Mouse (Mus musculus): ENCODE data around the gene Cfap43. TPM values are rescaled to one million over a fixed set of nuclear protein-coding genes. Genes with fewer than 3 reads are reported as not detected.
A peak's percentile ranks its signal among the peaks of the same experiment; 100 is the strongest.

Cfap43 gene
- polyA plus RNA-seq, 1 experiment, result not detected

DNA sequence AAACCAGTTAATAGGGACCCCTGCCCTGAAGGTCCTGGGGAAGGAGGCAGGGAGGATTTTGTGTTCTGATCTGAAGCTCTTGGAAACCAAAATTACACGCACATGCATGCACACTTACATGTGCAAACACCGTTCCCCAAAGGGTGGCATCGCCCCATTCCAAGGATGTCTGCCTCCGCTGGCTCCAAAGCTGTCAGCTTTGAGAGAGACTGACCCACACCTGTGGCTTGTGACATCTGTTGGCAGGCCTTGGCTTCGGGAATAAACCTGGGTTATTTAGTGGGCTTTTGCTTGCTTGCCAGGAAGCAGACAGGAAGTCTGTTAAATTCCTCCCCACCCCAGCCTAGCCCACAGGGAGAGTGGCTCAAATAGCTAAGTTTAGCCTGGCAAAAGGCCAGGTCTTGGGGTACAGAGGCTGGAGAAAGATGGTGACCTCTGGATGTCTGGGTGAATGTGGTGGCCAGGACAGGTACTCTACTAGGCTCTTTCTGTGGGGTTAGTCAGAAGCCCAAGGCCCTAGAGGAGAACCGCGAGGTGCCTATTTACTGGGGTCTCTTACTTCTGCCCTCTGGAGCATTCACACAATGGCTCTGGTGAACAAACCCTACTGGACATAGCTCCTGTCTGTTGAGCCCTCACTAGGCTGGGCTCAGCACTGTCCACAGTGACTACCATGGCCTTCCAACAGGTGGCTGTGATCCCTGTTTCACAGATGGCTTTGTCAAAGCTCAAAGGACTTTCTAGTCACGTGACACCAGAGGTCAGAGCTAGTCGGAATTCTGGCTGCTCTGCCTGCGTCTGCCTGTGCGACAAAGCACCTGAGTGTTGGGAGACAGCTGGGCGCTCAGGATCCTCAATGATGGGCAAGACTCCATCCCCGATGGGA lies 16.5 kb downstream of the Cfap43 start:
- WGBS, result 67% methylated on average over 13 of the region's 13 CpGs
- H3K36me3 ChIP-seq (ENCODE audit: control insufficient read depth, insufficient read depth, low read length), result peaks cover 6% of the 10 kb centered on the region

DNA sequence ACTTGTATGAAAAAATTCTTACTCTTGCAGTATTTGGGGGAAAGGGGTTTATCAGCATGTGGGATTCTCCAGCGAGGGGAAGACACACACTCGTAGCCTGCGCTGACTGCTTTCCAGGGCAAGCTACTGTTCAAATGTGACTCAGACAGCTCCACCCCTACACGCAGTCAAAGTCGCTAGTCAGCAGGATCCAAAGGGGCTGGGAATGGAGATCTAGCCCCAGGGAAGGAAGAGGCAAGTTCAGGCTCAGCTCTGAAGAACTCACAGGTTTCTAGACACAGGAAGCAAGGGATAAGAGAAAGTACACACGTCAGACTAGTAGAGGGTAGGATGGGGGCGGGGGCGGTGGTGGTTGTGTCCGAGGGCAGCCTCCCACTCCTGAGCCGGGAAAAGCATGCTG lies 18.5 kb downstream of the Cfap43 start:
- Histone ChIP-seq H3K36me3 (ENCODE audit: control insufficient read depth, insufficient read depth, low read length) (peaks cover 26% of the 10 kb centered on the region), H3K27me3 (ENCODE audit: control insufficient read depth, insufficient read depth, low read length) (no peaks in the 10 kb centered on the region), H3K4me3 (ENCODE audit: extremely low read depth, insufficient read depth, insufficient read length) (no peak overlapping the region), H3K27ac (ENCODE audit: insufficient read depth, low read length) (no peak overlapping the region), H3K4me1 (ENCODE audit: control insufficient read depth, insufficient read depth, insufficient read length) (peaks cover 21% of the 10 kb centered on the region)
- DNase-seq (ENCODE audit: low read depth in 1 of 2, low spot score in 2 of 2), result no peak
- TF ChIP-seq POLR2A (IDR thresholded peaks at IDR 0.05; ENCODE audit: low read depth, low read length), result no peak
- TF ChIP-seq CTCF (IDR thresholded peaks at IDR 0.05; ENCODE audit: extremely low read depth, insufficient read depth, insufficient read length, insufficient replicate concordance), result no peak
- WGBS, result 84% methylated on average over 10 of the region's 10 CpGs

More for the DNA sequence above, 16.5 kb downstream of the Cfap43 start:
- Histone ChIP-seq H3K4me1 (ENCODE audit: control insufficient read depth, insufficient read depth, insufficient read length) (peaks cover 25% of the 10 kb centered on the region), H3K27ac (ENCODE audit: insufficient read depth, low read length) (no peak overlapping the region), H3K4me3 (ENCODE audit: extremely low read depth, insufficient read depth, insufficient read length) (no peak overlapping the region), H3K27me3 (ENCODE audit: control insufficient read depth, insufficient read depth, low read length) (no peaks in the 10 kb centered on the region)
- no peak for DNase-seq (ENCODE audit: low read depth in 1 of 2, low spot score in 2 of 2)
- no peak for TF ChIP-seq POLR2A (IDR thresholded peaks at IDR 0.05; ENCODE audit: low read depth, low read length)
- no peak for TF ChIP-seq CTCF (IDR thresholded peaks at IDR 0.05; ENCODE audit: extremely low read depth, insufficient read depth, insufficient read length, insufficient replicate concordance)

DNA sequence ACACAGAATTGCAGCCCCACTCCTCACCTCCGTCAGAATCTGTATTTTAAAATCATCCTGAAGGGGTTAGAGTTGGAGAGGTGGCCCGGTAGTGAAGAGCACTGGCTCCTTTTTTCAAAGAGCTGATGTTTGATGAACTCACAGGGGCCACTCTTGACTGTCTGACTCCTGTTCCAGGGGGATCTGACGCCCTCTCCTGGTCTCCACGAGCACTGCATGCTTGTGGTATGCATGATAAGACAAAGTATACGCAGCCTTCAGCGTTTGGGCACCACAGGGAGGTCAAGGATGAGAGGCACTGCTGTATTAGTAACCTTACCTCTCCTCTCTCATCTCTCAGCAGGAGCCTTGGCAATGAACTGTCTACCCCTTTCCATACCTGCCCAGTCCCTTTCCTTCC lies 19.1 kb downstream of the Cfap43 start:
- no peak for DNase-seq (ENCODE audit: low read depth in 1 of 2, low spot score in 2 of 2)
- Histone ChIP-seq H3K27ac (ENCODE audit: insufficient read depth, low read length) (no peak overlapping the region), H3K4me1 (ENCODE audit: control insufficient read depth, insufficient read depth, insufficient read length) (peaks cover 16% of the 10 kb centered on the region), H3K27me3 (ENCODE audit: control insufficient read depth, insufficient read depth, low read length) (no peaks in the 10 kb centered on the region), H3K4me3 (ENCODE audit: extremely low read depth, insufficient read depth, insufficient read length) (no peak overlapping the region), H3K36me3 (ENCODE audit: control insufficient read depth, insufficient read depth, low read length) (peaks cover 30% of the 10 kb centered on the region)
- WGBS, result 78% methylated on average over 6 of the region's 6 CpGs
- TF ChIP-seq CTCF (IDR thresholded peaks at IDR 0.05; ENCODE audit: extremely low read depth, insufficient read depth, insufficient read length, insufficient replicate concordance) (peak; percentile 44; the same call in 1 of the 2 replicates), POLR2A (IDR thresholded peaks at IDR 0.05; ENCODE audit: low read depth, low read length) (no peak)

DNA sequence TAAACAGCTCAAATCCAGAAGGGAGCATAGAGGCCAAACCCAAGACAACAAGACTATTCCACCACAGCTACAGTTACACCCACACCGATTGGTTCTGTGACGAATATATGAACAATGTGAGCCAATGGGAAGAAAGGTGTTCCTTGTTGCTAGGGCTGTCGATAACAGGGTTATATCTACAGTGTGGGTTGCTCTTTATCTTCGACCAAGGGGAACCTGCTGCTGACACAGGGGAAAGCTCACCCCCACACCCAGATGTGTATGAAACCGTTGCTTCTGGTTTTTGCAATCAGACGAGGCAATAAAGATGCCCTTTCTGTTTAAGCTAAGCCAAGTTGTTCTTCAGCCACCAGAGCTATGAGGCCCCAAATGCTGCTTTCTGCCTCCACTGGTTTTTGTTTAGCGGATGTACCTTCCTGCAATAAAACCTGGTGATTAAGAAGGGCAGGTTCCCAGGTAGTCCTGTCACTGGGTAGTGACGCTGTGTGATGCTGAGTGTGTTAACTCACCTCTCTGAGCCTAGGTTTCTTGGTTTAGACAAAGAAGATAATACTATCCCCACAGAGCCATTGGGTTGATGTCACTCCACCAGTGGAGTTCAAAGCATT lies 20.5 kb downstream of the Cfap43 start:
- no peak for TF ChIP-seq CTCF (IDR thresholded peaks at IDR 0.05; ENCODE audit: extremely low read depth, insufficient read depth, insufficient read length, insufficient replicate concordance)
- no peak for TF ChIP-seq POLR2A (IDR thresholded peaks at IDR 0.05; ENCODE audit: low read depth, low read length)
- WGBS, result 66% methylated on average over 8 of the region's 8 CpGs
- no peak overlapping the region for H3K4me3 ChIP-seq (ENCODE audit: extremely low read depth, insufficient read depth, insufficient read length)
- H3K36me3 ChIP-seq (ENCODE audit: control insufficient read depth, insufficient read depth, low read length), result peaks cover 36% of the 10 kb centered on the region
- peaks cover 9% of the 10 kb centered on the region; the same call in 1 of the 2 replicates for H3K4me1 ChIP-seq (ENCODE audit: control insufficient read depth, insufficient read depth, insufficient read length)
- H3K27me3 ChIP-seq (ENCODE audit: control insufficient read depth, insufficient read depth, low read length), result no peaks in the 10 kb centered on the region
- no peak overlapping the region for H3K27ac ChIP-seq (ENCODE audit: insufficient read depth, low read length)
- no peak for DNase-seq (ENCODE audit: low read depth in 1 of 2, low spot score in 2 of 2)

DNA sequence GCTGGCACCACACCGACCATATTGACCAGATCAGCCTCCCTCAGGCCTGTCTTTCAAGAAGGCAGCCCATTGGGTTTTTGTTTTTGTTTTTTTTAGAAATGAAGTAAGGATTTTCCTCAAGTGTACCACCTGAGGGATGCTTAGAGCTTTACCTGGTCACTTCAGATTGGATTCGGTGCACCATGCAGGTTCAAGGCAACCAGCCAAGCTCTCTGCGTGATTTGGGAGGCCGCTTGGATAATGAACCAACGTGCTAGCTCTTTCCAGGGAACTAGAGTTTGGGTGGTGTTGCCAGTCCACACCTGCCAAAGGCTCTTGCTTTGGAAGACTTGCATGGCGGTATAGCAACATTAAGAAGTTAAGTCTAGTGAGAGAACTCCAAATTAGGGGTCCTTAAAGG lies 26.0 kb downstream of the Cfap43 start:
- TF ChIP-seq POLR2A (IDR thresholded peaks at IDR 0.05; ENCODE audit: low read depth, low read length) (no peak), CTCF (IDR thresholded peaks at IDR 0.05; ENCODE audit: extremely low read depth, insufficient read depth, insufficient read length, insufficient replicate concordance) (no peak)
- no peak overlapping the region for H3K4me3 ChIP-seq (ENCODE audit: extremely low read depth, insufficient read depth, insufficient read length)
- WGBS, result 92% methylated on average over 6 of the region's 6 CpGs

DNA sequence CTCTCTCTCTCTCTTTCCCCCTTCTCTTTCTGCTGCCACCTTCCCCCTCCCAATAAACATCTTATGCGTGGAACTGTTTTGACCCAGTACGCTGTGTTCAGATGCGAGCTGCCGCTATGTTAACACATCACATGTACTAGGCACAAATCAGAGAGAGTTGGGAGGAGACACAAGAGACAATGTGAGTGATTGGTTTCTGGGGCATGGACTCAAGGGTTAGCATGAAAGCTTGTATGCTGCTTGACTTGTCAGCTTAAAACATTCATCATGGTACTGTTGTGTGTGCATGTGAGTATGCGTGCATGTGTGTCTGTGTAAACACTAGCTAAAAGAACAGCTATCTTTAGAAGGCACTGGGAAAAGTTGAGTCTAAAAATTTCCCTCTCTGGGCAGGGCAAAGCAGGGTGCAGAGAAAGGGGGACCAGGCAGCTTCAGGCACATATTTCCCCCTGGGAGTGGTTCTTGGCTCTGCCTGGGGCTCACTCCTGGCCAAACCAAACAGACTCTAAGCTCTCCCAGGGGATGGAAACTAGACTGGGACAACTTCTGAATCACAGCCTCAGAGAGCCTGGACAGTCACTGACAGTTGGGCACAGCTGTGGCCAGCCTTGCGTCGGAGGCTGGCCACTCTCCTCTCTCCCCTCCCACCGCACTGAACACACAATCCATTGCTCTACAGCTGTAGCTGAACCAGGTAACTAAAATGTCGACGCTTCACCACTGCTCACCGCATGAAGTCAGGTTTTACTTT lies 27.4 kb downstream of the Cfap43 start:
- TF ChIP-seq POLR2A (IDR thresholded peaks at IDR 0.05; ENCODE audit: low read depth, low read length) (no peak), CTCF (IDR thresholded peaks at IDR 0.05; ENCODE audit: extremely low read depth, insufficient read depth, insufficient read length, insufficient replicate concordance) (no peak)
- H3K4me3 ChIP-seq (ENCODE audit: extremely low read depth, insufficient read depth, insufficient read length), result no peak overlapping the region
- WGBS, result 88% methylated on average over 11 of the region's 11 CpGs
- no peaks in the 10 kb centered on the region for H3K27me3 ChIP-seq (ENCODE audit: control insufficient read depth, insufficient read depth, low read length)
- peaks cover 30% of the 10 kb centered on the region; the same call in 1 of the 2 replicates for H3K4me1 ChIP-seq (ENCODE audit: control insufficient read depth, insufficient read depth, insufficient read length)
- H3K27ac ChIP-seq (ENCODE audit: insufficient read depth, low read length), result no peak overlapping the region; the same call in 1 of the 2 replicates
- DNase-seq (ENCODE audit: low read depth in 1 of 2, low spot score in 2 of 2), result no peak
- H3K36me3 ChIP-seq (ENCODE audit: control insufficient read depth, insufficient read depth, low read length), result peaks cover 22% of the 10 kb centered on the region

More for the DNA sequence above, 26.0 kb downstream of the Cfap43 start:
- H3K4me1 ChIP-seq (ENCODE audit: control insufficient read depth, insufficient read depth, insufficient read length), result peaks cover 19% of the 10 kb centered on the region; the same call in 1 of the 2 replicates
- H3K27ac ChIP-seq (ENCODE audit: insufficient read depth, low read length), result no peak overlapping the region
- no peaks in the 10 kb centered on the region for H3K27me3 ChIP-seq (ENCODE audit: control insufficient read depth, insufficient read depth, low read length)
- DNase-seq (ENCODE audit: low read depth in 1 of 2, low spot score in 2 of 2), result no peak
- H3K36me3 ChIP-seq (ENCODE audit: control insufficient read depth, insufficient read depth, low read length), result peaks cover 34% of the 10 kb centered on the region
